Mouse (Mus musculus) right cerebral cortex, adult 2 months (tissue): ENCODE data around the gene Intu.

Experiments used
- DNase-seq, 2 experiments: peaks; one replicate each; pipeline ENCODE4 v3.0.0; 2021 to 2022; ENCODE audit warnings: low spot score in 2 of 2

Gene Intu

DNA sequence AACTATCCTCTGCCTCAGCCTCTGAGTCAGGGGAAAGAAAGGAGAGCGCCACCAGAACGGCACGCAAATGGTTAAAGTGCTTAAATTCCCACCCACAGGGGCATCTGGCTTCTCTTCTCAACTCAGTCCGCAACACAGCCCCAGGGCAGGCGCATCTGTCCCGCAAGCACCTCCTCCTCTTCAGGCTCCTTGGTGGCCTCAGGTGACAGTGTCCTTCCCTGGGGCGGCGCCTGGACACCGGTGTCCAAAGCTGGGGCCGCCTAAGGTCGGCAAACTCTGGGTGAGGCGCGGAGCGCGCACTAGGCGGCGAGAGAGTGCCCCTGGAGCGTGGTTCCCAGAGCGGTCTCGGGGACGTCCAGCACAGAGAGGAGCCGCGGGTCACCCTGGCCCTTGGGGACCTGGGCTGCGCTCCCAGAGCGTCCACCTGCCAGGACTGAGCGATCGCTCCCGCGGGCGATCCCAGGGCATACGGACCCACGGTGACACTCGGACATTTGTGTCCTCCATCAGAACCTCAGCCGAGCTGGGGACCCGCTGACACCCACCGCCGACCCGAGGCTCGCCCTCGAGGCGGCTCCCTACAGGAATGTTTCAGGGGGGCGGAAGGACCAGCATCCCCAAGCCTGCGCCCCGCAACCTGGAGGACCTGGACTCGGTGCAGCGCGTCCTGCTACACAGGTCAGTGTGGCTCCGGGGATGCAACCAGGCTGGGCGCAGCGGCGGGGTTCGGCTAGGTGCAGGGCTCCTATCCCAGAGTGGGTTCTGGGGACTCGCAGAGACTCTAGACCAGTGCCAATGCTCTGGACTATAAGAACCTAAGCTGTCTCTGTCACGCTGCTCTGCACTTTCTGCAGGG is at the start of gene Intu:
TSS of gene Intu (plus strand) at position 1 of the 856 bp plus-strand sequence.
- peak; percentile 46 to 51 for DNase-seq

GRCm38 (mm10) chr3:40483221-40483654 is 47.8 kb upstream of the Intu start:
- DNase-seq, result no peak

DNA sequence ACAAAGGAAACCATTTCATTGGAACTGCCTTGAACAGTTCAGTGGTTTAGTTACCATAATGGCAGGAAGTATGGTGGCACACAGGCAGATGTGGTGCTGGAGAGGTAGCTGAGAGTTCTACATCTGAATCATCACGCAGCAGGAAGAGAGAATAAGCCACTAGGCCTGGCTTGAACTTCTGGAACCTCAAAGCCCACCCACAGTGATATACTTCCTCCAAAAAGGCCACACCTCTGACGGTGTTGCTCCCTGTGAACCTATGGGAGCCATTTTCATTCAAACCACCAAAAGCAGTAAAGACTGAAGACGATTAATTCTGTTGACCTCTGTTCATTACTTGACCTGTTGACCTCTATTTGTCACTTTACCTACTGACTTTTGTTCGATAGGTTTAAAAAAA is 43.7 kb upstream of the Intu start:
- no peak for DNase-seq

GRCm38 (mm10) chr3:40491742-40492141 is 39.3 kb upstream of the Intu start:
- DNase-seq, result no peak

DNA sequence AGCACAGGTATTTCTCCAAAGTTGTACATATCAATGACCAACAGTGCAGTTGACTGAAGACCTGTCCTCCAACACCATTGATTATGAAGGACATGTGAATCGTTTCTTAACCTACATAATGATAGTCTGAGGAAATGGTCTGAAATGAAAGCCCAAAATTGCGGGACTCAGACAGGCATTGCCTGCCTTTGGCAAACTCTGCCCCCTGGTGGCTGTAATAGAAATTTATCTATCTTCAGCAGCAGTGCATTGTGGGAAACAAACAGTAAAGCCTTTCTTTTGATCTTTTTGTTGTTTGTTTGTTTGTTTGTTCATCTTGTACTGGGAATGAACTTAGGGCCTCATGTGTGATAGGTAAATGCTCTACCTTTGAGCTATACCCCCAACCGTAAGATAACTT is 32.2 kb upstream of the Intu start:
- no peak for DNase-seq

- no peak for DNase-seq
These were observed 30.8 kb upstream of the Intu start for GRCm38 (mm10) chr3:40500157-40500808.

DNA sequence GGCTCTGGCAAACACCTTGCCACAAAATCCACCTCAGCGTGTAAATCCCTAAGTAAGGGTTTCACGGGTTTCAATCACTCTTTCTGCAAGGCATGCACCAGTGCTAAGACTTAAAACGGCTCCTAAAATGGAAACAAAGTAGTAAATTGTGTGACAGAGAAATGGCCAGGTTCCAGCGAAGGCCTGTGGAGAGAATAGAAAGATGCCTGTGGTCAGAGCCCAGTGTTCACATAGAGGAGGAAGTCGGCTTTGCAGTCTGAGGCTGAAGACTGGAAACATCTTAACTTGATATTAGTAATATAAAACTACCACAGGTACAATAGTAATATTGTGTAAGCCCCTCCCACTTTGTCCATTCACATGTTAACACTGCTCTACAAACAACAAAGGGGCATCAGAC is 26.7 kb upstream of the Intu start:
- no peak for DNase-seq

DNA sequence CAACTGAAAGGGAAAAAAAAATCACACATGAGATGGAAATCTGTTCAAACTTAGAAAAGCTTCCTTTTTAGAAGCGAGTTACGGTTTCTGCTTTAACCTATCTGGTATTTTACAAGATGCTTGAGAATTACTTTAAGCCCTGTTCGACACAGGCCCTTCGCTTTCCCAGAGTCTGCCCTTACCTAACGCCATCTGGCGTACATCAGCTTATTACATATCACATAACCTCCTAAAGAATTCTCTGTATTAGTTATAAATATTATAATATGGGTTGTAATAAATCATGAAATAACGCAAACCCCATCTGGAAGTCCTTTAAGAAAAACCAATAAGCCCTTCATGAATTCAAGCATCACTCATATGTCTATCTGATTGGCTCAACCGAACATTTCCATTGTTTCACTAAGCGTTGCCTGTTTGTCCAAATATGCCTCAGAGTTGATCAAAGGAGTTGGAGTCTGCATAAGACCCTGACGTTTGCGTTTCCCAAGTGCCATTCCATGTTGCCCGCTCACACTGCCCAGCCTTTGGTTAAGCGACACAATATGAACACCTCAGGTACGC is 25.6 kb upstream of the Intu start:
- no peak for DNase-seq

DNA sequence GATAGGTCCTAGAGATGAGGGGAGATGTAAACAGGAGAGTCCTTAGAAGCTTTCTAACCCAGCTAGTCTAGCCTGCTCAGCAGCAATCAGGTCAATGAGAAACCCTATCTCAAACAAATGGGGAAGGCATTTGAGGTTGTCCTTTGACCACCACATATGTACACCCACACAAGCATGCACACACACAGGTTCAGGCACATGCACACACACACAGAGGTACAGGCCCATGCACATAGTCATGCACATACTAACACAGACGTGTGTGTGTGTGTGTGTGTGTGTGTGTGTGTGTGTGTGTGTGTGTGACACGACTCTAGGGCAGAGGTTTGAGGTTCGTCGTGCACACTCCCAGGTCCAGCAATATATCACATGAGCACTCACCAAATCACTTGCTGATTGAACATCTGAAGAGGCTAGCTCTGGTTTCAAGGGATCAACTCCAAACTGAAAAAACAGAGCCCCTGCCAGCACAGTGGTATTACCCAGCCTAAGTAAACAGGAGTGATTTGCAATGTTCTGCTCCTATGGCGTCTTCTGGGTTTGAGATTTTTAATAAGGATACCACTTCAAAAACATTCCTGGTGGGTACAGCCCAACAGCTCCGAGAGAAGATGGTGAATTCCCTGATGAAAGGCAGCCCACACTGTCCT is 22.0 kb upstream of the Intu start:
- DNase-seq, result no peak

DNA sequence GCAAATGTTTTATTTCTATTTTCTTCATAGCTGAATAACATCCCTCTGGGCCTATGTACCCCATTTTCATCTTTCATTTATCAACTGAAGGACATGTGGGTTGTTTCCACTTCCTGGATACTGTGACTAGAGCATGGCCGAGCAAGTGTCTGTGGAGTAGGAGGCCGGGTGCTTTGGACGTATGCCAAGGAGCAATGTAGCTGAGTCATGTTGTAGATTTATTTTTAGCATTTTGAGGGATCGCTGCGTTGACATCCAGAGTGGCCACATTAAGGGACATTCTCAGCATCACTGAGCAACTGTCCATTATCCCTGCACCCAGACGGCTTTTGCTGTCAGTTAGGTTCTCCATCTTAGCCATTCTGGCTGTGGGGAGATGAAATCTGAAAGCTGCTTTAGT is 20.5 kb upstream of the Intu start:
- DNase-seq, result no peak

GRCm38 (mm10) chr3:40512936-40513829 is 17.9 kb upstream of the Intu start:
- no peak for DNase-seq

DNA sequence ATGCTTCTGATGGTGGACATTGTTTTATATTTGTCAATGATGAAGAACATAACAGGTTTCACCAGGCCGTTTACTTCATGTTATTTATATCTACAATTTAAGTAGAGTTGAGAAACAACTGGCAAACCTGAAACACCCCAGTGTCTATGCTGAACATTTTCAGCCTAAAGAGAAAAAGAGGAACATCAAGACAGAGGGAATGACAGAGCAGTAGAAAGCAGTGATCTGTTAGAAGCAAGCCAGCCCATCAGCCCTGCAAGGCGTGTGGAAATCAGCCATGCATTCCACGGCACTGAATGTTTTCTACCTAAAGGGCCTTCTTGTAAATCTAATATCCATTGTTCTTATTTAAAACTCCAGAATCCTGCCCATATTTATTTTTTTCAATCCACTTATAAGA is 12.8 kb upstream of the Intu start:
- no peak for DNase-seq

- DNase-seq, result no peak
These were observed 11.5 kb upstream of the Intu start for GRCm38 (mm10) chr3:40519555-40519954.

GRCm38 (mm10) chr3:40520567-40520966 is 10.5 kb upstream of the Intu start:
- no peak for DNase-seq

- DNase-seq, result no peak
These were observed 8.6 kb upstream of the Intu start for GRCm38 (mm10) chr3:40522446-40522845.

DNA sequence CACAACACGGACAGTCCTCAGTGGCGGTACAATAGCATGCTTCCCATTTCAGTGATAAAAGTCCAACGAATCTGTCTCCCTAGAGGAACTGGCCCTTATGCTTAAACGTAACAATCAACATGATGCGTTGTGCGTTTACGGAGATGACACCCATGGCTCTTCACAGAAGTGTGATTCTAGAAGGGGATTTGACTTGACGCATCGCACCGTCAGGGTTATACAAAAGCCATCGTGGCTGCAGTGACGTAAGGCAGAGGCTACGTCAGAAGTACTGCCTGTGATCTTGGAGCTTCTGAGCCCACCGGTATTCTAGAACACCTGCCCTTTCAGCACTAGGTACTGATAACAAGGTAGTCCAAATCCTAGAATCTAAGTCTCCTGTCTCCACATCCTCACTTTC is 8.2 kb upstream of the Intu start:
- DNase-seq, result no peak

GRCm38 (mm10) chr3:40523371-40523783 is 7.7 kb upstream of the Intu start:
- no peak for DNase-seq

- no peak for DNase-seq
These were observed 6.2 kb upstream of the Intu start for GRCm38 (mm10) chr3:40524841-40525240.

- peak; percentile 48 to 54 for DNase-seq
These were observed 5.7 kb upstream of the Intu start for GRCm38 (mm10) chr3:40525341-40525740.

DNA sequence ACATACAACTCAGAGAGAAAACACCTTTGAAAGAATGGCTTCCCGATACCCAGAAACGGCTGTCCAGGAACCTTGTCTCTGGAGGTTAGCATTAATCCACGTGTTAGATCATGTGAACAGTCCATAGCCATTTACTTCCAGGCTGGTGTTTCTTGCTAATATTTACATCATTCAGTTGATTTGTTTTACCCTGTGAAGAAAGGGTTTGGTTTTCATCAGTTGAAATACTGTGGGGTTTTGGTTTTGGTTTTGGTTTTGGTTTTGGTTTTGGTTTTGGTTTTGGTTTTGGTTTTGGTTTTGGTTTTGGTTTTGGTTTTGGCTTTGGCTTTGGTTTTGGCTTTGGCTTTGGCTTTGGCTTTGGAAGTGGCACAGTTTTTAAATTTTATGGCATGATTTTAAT is 5.0 kb upstream of the Intu start:
- DNase-seq, result no peak

DNA sequence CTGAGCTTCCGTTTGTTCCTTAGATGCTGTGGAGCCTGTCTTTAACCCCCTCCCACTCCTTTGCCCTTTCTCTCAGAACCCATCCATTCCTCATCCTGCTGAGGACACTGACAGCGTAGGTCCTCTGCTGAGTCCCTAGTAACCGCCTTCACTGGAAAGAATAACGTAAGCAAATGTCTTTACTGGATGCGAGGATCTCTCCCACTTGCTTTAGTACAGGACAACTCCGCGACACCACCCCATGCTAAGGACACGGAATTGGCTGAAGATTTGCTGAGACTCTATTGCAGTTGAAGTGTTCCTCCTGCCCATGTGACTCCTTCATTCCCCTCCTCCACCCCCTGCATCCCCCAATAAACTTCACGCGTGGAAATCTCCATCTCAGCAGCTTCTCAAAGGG is 3.9 kb upstream of the Intu start:
- no peak for DNase-seq
